In the genomic region with DNA sequence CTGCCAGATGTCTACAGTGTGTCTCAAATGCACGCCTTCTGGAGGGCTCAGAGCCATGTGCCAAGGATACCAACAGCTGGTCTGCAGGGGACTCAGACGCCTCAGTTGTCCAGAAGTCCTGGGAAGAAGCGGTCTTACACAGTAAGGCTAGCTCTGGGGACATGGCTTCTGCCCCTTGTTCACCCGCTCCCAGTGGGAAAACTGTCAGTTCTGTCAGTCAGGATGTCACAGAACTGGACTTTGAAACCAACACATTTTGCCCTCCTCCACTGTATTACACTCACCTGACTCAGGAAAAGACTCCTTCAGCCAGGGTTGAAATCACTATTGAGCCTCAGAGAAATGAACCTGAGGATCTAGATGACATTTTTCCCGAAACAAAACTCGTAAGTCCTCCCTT, we compare ENCODE assay signal across 9 mouse cellular contexts. TPM values are rescaled to one million over a fixed set of nuclear protein-coding genes. Genes with fewer than 3 reads are reported as not detected.
A peak's percentile ranks its signal among the peaks of the same experiment; 100 is the strongest.
DNase-seq lines count a peak whose midpoint lies in the region; ATAC-seq and TF ChIP-seq lines count a peak whose summit lies in the region.
"Had no signal": no experiment of that assay in that cellular context is flagged by ENCODE, and none has a peak within 500 bp of the region (broad histone marks: within the 10 kb centered on the region; RNA-seq: fewer than 3 reads in every experiment).

No protein-coding gene starts in this region.

- H3K27ac ChIP-seq in heart, embryonic 15.5 days = no peak overlapping the region
- H3K27ac ChIP-seq in cortical plate, adult 2 months (ENCODE audit: insufficient read depth, low read length) = no peak overlapping the region
- no peak overlapping the region for H3K27ac ChIP-seq in intestine, embryonic 14.5 days (ENCODE audit: low read depth)
- H3K27ac ChIP-seq in midbrain, embryonic 10.5 days (replicated peaks) = peak overlapping the region; percentile 93

- peak overlapping the region; percentile 93 for H3K4me2 ChIP-seq in heart, embryonic 15.5 days
- H3K4me2 ChIP-seq in intestine, embryonic 14.5 days (ENCODE audit: low read length) = peak overlapping the region; percentile 82

- no peak for TF ChIP-seq CTCF in cortical plate, adult 2 months (IDR thresholded peaks at IDR 0.05; ENCODE audit: extremely low read depth, insufficient read depth, low read length)

- H3K36me3 ChIP-seq in heart, embryonic 15.5 days = peaks cover 15% of the 10 kb centered on the region
- H3K36me3 ChIP-seq in intestine, embryonic 14.5 days (ENCODE audit: control insufficient read depth, insufficient read depth, low read length) = 0 out of 2 replicates have a peak, but pooled peaks cover 4% of the 10 kb centered on the region
- H3K36me3 ChIP-seq in midbrain, embryonic 10.5 days = peaks cover 25% of the 10 kb centered on the region
- H3K36me3 ChIP-seq: G1E had no signal

- peaks cover 28% of the 10 kb centered on the region for H3K4me1 ChIP-seq in heart, embryonic 15.5 days (replicated peaks)
- H3K4me1 ChIP-seq in cortical plate, adult 2 months (ENCODE audit: control insufficient read depth, insufficient read depth, low read length) = no peaks in the 10 kb centered on the region
- H3K4me1 ChIP-seq in intestine, embryonic 14.5 days (replicated peaks; ENCODE audit: control insufficient read depth, insufficient read depth, low read length) = peaks cover 9% of the 10 kb centered on the region; the same call in 1 of the 2 replicates
- H3K4me1 ChIP-seq in midbrain, embryonic 10.5 days = peaks cover 32% of the 10 kb centered on the region

- H3K4me3 ChIP-seq in heart, embryonic 15.5 days = peak overlapping the region; percentile 70
- H3K4me3 ChIP-seq in cortical plate, adult 2 months (ENCODE audit: insufficient read depth, low read length) = peak overlapping the region; percentile 36; the same call in 1 of the 2 replicates
- peak overlapping the region; percentile 51 for H3K4me3 ChIP-seq in intestine, embryonic 14.5 days (ENCODE audit: low read depth, low read length)
- peak overlapping the region; percentile 74 for H3K4me3 ChIP-seq in midbrain, embryonic 10.5 days

- no peaks in the 10 kb centered on the region for H3K27me3 ChIP-seq in heart, embryonic 15.5 days
- H3K27me3 ChIP-seq in intestine, embryonic 14.5 days (replicated peaks; ENCODE audit: control insufficient read depth, insufficient read depth, low read length) = no peaks in the 10 kb centered on the region
- peaks cover 26% of the 10 kb centered on the region for H3K27me3 ChIP-seq in midbrain, embryonic 10.5 days (ENCODE audit: low read depth, poor library complexity, severe bottlenecking)

- WGBS in heart, embryonic 15.5 days = 94% methylated on average over 6 of the region's 6 CpGs
- 97% methylated on average over 6 of the region's 6 CpGs for WGBS in intestine, embryonic 14.5 days
- WGBS in midbrain, embryonic 10.5 days = 96% methylated on average over 6 of the region's 6 CpGs

- H3K9me3 ChIP-seq in heart, embryonic 15.5 days (replicated peaks) = no peaks in the 10 kb centered on the region; the same call in 1 of the 2 replicates
- H3K9me3 ChIP-seq in intestine, embryonic 14.5 days (ENCODE audit: control insufficient read depth, low read length) = peaks cover 29% of the 10 kb centered on the region
- H3K9me3 ChIP-seq in midbrain, embryonic 10.5 days (replicated peaks) = peaks cover 37% of the 10 kb centered on the region

- DNase-seq in heart, postnatal 4 days = no peak
- DNase-seq in intestine, embryonic 14.5 days (ENCODE audit: low spot score) = no peak
- no peak for DNase-seq in midbrain, embryonic 10.5 days (ENCODE audit: low spot score)
- no peak for DNase-seq in MN1 (ENCODE audit: low spot score)
- no peak for DNase-seq in right cerebral cortex, postnatal 10 days (ENCODE audit: low spot score in 2 of 2)
- DNase-seq in spleen, adult 18-20 months = no peak

- no peak for TF ChIP-seq POLR2A in cortical plate, adult 2 months (IDR thresholded peaks at IDR 0.05; ENCODE audit: extremely low read depth, insufficient read depth, low read length)

- no peak overlapping the region for H3K9ac ChIP-seq in heart, embryonic 15.5 days
- no peak overlapping the region; the same call in 1 of the 2 replicates for H3K9ac ChIP-seq in intestine, embryonic 14.5 days (ENCODE audit: low read length)

- no peak for ATAC-seq in heart, embryonic 15.5 days (replicated peaks; ENCODE audit: insufficient number of reproducible peaks, insufficient read depth, low FRiP score, low read depth)
- peak; percentile 11; the same call in 1 of the 2 replicates for ATAC-seq in intestine, embryonic 14.5 days (replicated peaks; ENCODE audit: low FRiP score, low TSS enrichment, low read depth)

RNA-seq across cellular contexts. Expression of a gene that starts 0.8 kb away (rescaled TPM):
- polyA plus RNA-seq in heart, embryonic 15.5 days (2015; fragmentation: Nextera tagmentation; extraction: Ambion mirVana) = 6.0 and 6.6 TPM in 2 replicates
- total RNA-seq in heart, postnatal 4 days (2021) = 1 to 10 TPM; 5.4 to 5.9 TPM
- polyA plus RNA-seq in cortical plate, adult 2 months (2012; rRNA removed) = 2.1 and 2.5 TPM in 2 replicates
- 5.4 and 5.6 TPM in 2 replicates for polyA plus RNA-seq in intestine, embryonic 14.5 days (2014; fragmentation: Nextera tagmentation; extraction: Ambion mirVana)
- 7.8 and 8.0 TPM in 2 replicates for polyA plus RNA-seq in midbrain, embryonic 10.5 days (2016; fragmentation: Nextera tagmentation; extraction: Ambion mirVana)
- polyA plus RNA-seq: G1E had no signal

RNA-seq across cellular contexts. Expression of a gene that starts 59.3 kb away (rescaled TPM):
- polyA plus RNA-seq in heart, embryonic 15.5 days (2015; fragmentation: Nextera tagmentation; extraction: Ambion mirVana) = 25.0 and 28.2 TPM in 2 replicates
- 10 to 100 TPM; 17.1 to 17.3 TPM for total RNA-seq in heart, postnatal 4 days (2021)
- polyA plus RNA-seq in cortical plate, adult 2 months (2012; rRNA removed) = 58.5 and 59.7 TPM in 2 replicates
- 34.8 and 35.7 TPM in 2 replicates for polyA plus RNA-seq in intestine, embryonic 14.5 days (2014; fragmentation: Nextera tagmentation; extraction: Ambion mirVana)
- polyA plus RNA-seq in midbrain, embryonic 10.5 days (2016; fragmentation: Nextera tagmentation; extraction: Ambion mirVana) = 18.4 and 19.7 TPM in 2 replicates
- total RNA-seq: G1E had no signal
- polyA plus RNA-seq: G1E had no signal
